Mouse (Mus musculus) yolk sac, embryonic 10.5 days (tissue): Measurements from ENCODE around the gene Angel2.
A peak's percentile ranks its signal among the peaks of the same experiment; 100 is the strongest.

Experiments used
- DNase-seq: peaks from one replicate; pipeline ENCODE4 v3.0.0-alpha.2; 2017; ENCODE audit warnings: low spot score

Gene Angel2

GRCm38 (mm10) chr1:190929010-190929695 lies 4.2 kb downstream of the Angel2 start:
- DNase-seq, result no peak

GRCm38 (mm10) chr1:190930181-190930580 lies 5.3 kb downstream of the Angel2 start:
- no peak for DNase-seq

GRCm38 (mm10) chr1:190939803-190940202 lies 14.9 kb downstream of the Angel2 start:
- no peak for DNase-seq

GRCm38 (mm10) chr1:190944109-190944760 lies 19.3 kb downstream of the Angel2 start:
- peak; percentile 45 for DNase-seq

GRCm38 (mm10) chr1:190947986-190948385 lies 23.1 kb downstream of the Angel2 start:
- no peak for DNase-seq

GRCm38 (mm10) chr1:190948439-190948838 lies 23.5 kb downstream of the Angel2 start:
- no peak for DNase-seq

GRCm38 (mm10) chr1:190948846-190949245 lies 23.9 kb downstream of the Angel2 start:
- DNase-seq, result no peak

- DNase-seq, result no peak
Measured at GRCm38 (mm10) chr1:190951014-190951413, 26.1 kb downstream of the Angel2 start.

- no peak for DNase-seq
Measured at GRCm38 (mm10) chr1:190953009-190953408, 28.1 kb downstream of the Angel2 start.

GRCm38 (mm10) chr1:190958821-190959220 lies 33.9 kb downstream of the Angel2 start:
- no peak for DNase-seq

GRCm38 (mm10) chr1:190962760-190963159 lies 37.8 kb downstream of the Angel2 start:
- no peak for DNase-seq

- no peak for DNase-seq
Measured at GRCm38 (mm10) chr1:190964992-190965780, 40.3 kb downstream of the Angel2 start.

GRCm38 (mm10) chr1:190968010-190968409 lies 43.1 kb downstream of the Angel2 start:
- DNase-seq, result no peak

GRCm38 (mm10) chr1:190971708-190972610 lies 47.0 kb downstream of the Angel2 start:
- no peak for DNase-seq

- no peak for DNase-seq
Measured at GRCm38 (mm10) chr1:190972612-190973192, 47.8 kb downstream of the Angel2 start.

GRCm38 (mm10) chr1:190974191-190974590 lies 49.3 kb downstream of the Angel2 start:
- no peak for DNase-seq

- no peak for DNase-seq
Measured at GRCm38 (mm10) chr1:190974833-190975232, 49.9 kb downstream of the Angel2 start.

GRCm38 (mm10) chr1:190976887-190977573 lies 52.1 kb downstream of the Angel2 start:
- DNase-seq, result no peak

GRCm38 (mm10) chr1:190978001-190978400 lies 53.1 kb downstream of the Angel2 start:
- DNase-seq, result peak; percentile 9

- DNase-seq, result no peak
Measured at GRCm38 (mm10) chr1:190978511-190979073, 53.7 kb downstream of the Angel2 start.
